Mouse (Mus musculus): Measurements from ENCODE around the gene Zfp641. TPM values are rescaled to one million over a fixed set of nuclear protein-coding genes. Genes with fewer than 3 reads are reported as not detected.
A peak's percentile ranks its signal among the peaks of the same experiment; 100 is the strongest.

Zfp641 gene
- polyA plus RNA-seq (2016; fragmentation: Nextera tagmentation; extraction: Ambion mirVana): 1.5 and 1.7 TPM in 2 replicates

DNA sequence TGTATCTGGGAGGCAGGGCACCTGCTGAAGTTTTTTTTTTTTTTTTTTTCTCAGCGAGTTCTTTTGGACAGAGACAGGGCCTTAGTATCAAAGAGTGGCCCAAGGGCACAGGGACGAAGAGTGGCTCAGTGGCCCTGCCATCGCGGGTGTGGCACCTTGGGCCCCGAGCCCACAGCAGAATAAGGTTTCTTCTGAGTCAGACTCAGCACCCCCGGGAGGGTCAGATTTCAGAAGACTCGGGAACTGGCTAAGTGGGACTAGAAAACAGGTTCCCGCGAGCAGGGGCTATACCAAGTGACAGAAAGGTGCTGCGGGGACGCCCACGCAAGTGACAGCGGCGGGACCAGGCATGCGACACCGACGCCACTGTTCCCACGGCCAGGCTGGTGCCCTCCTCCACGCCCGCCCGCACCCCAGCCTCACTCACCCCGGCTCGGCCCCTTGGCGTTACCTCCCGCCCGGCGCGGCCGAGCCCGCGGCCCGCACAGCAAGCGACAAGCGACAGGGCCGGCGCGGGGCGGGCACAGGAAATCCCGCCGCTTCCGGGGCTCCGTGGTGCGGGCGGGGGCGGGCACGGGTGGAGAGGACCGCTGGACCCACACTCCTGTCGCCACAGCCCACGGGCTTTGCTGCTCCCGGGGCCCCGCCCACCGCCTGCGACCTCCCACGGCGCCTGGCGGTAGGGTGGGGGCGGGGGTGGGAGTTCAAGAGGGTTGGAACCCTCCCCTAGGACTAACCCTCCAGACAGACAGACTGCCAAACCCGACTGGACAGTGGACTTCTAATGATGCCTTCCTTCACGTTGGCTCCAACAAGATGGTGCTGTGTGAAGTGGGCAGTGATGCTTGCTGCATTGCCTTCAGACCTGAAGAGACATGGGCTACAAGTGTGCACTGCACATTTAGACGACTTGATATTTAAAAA lies at the start of gene Zfp641:
TSS of gene Zfp641 (minus strand) at position 534 of the 924 bp plus-strand sequence.
- peak; percentile 42; the same call in 1 of the 2 replicates for ATAC-seq (ENCODE audit: insufficient number of reproducible peaks, low FRiP score)
- no peak within 1 kb of the TSS for H3K27ac ChIP-seq (ENCODE audit: poor library complexity, severe bottlenecking)
- WGBS: 3% methylated on average over 59 of the region's 60 CpGs

DNA sequence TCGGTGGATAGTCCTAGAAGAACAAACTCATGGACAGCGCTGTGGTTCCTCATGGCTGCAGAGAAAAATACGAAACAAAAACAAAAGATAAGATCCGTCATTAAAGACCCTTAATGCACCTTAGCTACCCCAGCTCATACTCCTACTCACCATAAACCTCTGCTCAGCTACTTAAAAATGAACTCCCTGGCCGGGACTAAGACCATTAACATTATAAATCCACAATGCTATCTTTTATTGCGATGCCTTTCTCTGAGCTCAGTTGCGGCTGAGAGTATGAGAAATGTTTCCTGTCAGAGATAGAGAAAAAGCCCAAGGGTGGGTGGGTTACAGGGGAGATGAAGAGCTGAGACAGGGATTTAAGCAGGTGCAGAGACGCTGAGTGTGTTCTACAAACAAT lies 44.9 kb upstream of the Zfp641 start, which contains the start of gene Olfr284:
TSS of gene Olfr284 (minus strand) at position 101 of the 400 bp plus-strand sequence.
- Histone ChIP-seq H3K27me3 (replicated peaks) (no peaks in the 10 kb centered on the region), H3K4me1 (replicated peaks) (no peaks in the 10 kb centered on the region)
- no peak for ATAC-seq (ENCODE audit: insufficient number of reproducible peaks, low FRiP score)

More for the DNA sequence above, at the start of gene Zfp641:
- Histone ChIP-seq H3K4me2 (peak within 1 kb of the TSS; percentile 85), H3K4me3 (peak within 1 kb of the TSS; percentile 75), H3K36me3 (no peaks in the 10 kb centered on the region), H3K27me3 (replicated peaks) (0 out of 2 replicates have a peak, but pooled peaks cover 12% of the 10 kb centered on the region), H3K9me3 (replicated peaks) (no peaks in the 10 kb centered on the region), H3K4me1 (replicated peaks) (no peaks in the 10 kb centered on the region), H3K9ac (peak within 1 kb of the TSS; percentile 80)

DNA sequence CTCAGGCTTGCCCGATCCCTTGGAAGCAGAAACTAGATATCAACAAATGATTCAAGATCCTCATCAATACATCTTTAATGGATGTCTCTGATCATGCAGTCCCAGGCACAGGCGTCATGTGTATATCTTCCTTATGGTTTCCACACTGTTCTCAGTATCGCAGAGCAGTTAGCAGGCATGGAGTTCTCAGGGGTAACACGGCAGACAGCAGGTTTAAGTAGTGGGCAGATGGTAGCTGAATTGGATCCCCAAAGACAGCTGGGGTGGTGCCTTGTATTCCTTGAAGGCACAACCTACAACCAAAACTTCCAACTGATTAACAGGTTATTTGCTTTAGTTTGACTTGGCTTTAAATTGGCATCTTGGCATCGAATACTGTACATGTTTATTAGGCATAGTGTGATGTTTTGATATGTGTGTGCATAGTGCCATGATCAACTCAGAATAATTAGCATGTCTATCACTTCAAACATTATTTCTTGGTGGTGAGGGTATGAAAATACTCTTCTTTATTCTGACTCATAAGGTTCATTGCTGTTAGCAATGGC lies 21.3 kb upstream of the Zfp641 start, which contains the start of gene Olfr285:
TSS of gene Olfr285 (minus strand) at position 177 of the 548 bp plus-strand sequence.
- Histone ChIP-seq H3K27ac (ENCODE audit: poor library complexity, severe bottlenecking) (no peak within 1 kb of the TSS), H3K36me3 (no peaks in the 10 kb centered on the region), H3K4me1 (replicated peaks) (no peaks in the 10 kb centered on the region), H3K9ac (no peak within 1 kb of the TSS), H3K9me3 (replicated peaks) (peaks cover 5% of the 10 kb centered on the region; the same call in 1 of the 2 replicates), H3K27me3 (replicated peaks) (no peaks in the 10 kb centered on the region), H3K4me2 (no peak within 1 kb of the TSS), H3K4me3 (no peak within 1 kb of the TSS)
- 81% methylated on average over 5 of the region's 5 CpGs for WGBS
- ATAC-seq (ENCODE audit: insufficient number of reproducible peaks, low FRiP score): no peak

More for the DNA sequence above, 44.9 kb upstream of the Zfp641 start, which contains the start of gene Olfr284:
- H3K4me3 ChIP-seq: no peak within 1 kb of the TSS
- no peaks in the 10 kb centered on the region for H3K36me3 ChIP-seq
- H3K4me2 ChIP-seq: no peak within 1 kb of the TSS
- H3K9me3 ChIP-seq (replicated peaks): no peaks in the 10 kb centered on the region
- no peak within 1 kb of the TSS for H3K27ac ChIP-seq (ENCODE audit: poor library complexity, severe bottlenecking)
- WGBS: 73% methylated on average over 8 of the region's 8 CpGs
- H3K9ac ChIP-seq: no peak within 1 kb of the TSS

DNA sequence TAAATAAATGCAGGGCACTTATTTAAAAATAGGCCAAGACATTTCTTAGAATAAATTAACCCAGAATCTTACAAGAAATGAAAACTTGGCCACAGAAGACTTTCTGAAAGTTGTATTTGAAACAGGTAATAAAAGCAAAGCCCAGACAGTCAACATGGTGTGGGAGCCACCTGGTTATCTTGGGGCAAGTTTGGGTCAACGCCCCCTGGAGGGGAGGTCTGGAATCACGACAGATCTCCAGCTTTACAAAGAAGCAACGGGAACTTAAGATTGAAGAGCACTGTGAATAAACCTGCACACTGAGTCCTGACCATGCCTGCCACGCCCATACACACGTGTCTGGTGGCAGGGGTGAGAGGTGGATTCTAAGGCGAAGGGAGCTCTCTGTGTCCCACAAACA lies 19.7 kb upstream of the Zfp641 start:
- no peak overlapping the region for H3K27ac ChIP-seq (ENCODE audit: poor library complexity, severe bottlenecking)
- WGBS: 49% methylated on average over 6 of the region's 6 CpGs
- no peak for ATAC-seq (ENCODE audit: insufficient number of reproducible peaks, low FRiP score)
- no peak overlapping the region for H3K4me3 ChIP-seq
- H3K4me2 ChIP-seq: no peak overlapping the region
- no peaks in the 10 kb centered on the region for H3K4me1 ChIP-seq (replicated peaks)
- H3K36me3 ChIP-seq: no peaks in the 10 kb centered on the region
- no peaks in the 10 kb centered on the region for H3K9me3 ChIP-seq (replicated peaks)
- no peaks in the 10 kb centered on the region for H3K27me3 ChIP-seq (replicated peaks)
- H3K9ac ChIP-seq: no peak overlapping the region

DNA sequence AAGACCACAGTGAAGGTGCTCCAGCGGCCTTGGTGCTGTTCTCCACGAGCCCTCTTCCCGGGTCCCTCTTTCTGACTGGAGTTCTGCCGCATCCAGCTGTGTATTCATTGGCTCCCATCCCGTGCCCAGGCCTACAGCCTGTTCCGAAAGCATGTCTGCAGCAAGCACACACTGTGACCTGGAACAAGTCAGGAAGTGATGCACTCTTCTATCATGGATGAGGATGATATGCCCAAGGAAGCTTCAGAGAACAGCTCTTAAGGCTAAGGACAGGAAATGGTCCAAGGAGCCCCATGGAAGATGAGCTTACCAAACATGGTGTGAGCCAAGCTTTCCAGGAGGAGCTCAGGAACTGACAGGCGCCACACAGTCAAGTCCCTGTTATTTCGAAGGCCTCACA lies 2.3 kb downstream of the Zfp641 start:
- 75% methylated on average over 8 of the region's 8 CpGs for WGBS
- H3K4me3 ChIP-seq: no peak overlapping the region
- no peaks in the 10 kb centered on the region for H3K9me3 ChIP-seq (replicated peaks)
- H3K27me3 ChIP-seq (replicated peaks): peaks cover 14% of the 10 kb centered on the region
- no peaks in the 10 kb centered on the region for H3K4me1 ChIP-seq (replicated peaks)
- no peak for ATAC-seq (ENCODE audit: insufficient number of reproducible peaks, low FRiP score)
- H3K4me2 ChIP-seq: no peak overlapping the region
- H3K36me3 ChIP-seq: no peaks in the 10 kb centered on the region; the same call in 1 of the 2 replicates
- no peak overlapping the region for H3K27ac ChIP-seq (ENCODE audit: poor library complexity, severe bottlenecking)
- no peak overlapping the region for H3K9ac ChIP-seq

DNA sequence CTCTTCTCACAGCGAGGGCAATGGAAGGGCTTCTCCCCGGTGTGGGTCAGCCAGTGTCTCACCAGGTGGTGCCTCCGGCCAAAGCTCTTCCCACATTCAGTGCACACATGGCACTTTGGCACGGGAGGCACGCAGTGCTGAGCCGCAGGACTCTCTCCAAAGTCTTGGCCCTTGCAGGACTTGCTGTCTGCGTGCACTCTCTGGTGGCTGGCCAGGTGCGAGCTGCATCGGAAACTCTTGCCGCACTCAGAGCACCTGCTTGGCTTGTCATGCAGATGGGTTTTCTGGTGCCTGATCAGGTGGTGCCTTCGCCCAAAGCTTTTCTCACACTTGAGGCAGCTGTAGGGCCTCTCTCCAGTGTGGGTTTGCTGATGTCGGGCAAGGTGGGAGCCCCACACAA lies 7.4 kb downstream of the Zfp641 start:
- H3K4me2 ChIP-seq: no peak overlapping the region
- no peak for ATAC-seq (ENCODE audit: insufficient number of reproducible peaks, low FRiP score)
- H3K4me3 ChIP-seq: no peak overlapping the region
- H3K27ac ChIP-seq (ENCODE audit: poor library complexity, severe bottlenecking): no peak overlapping the region
- H3K27me3 ChIP-seq (replicated peaks): peaks cover 6% of the 10 kb centered on the region
- H3K36me3 ChIP-seq: no peaks in the 10 kb centered on the region; the same call in 1 of the 2 replicates
- H3K4me1 ChIP-seq (replicated peaks): no peaks in the 10 kb centered on the region
- WGBS: 67% methylated on average over 12 of the region's 12 CpGs
- H3K9me3 ChIP-seq (replicated peaks): no peaks in the 10 kb centered on the region
- H3K9ac ChIP-seq: no peak overlapping the region

DNA sequence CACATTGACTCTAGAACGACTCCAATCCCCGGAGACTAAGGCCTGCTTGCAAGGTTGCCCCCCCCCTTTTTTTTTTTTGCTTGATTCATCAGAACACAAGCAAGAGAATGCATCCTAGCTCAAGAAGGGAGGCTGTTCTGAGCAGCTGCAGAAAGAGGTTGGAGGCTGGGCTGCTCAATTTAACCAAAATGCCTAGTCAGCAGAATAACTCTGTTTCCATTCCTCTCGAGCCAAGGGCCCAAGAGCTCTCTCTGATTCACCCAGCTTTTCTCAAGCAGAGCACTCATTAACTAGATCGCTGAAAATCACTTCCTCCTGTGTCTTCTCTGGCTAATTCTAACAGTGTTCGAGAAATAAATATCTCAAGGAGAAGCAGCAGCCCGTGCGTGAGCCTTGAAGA lies 9.5 kb downstream of the Zfp641 start:
- peaks cover 6% of the 10 kb centered on the region for H3K27me3 ChIP-seq (replicated peaks)
- H3K4me1 ChIP-seq (replicated peaks): no peaks in the 10 kb centered on the region
- no peak overlapping the region for H3K27ac ChIP-seq (ENCODE audit: poor library complexity, severe bottlenecking)
- no peaks in the 10 kb centered on the region; the same call in 1 of the 2 replicates for H3K36me3 ChIP-seq
- H3K9me3 ChIP-seq (replicated peaks): no peaks in the 10 kb centered on the region
- 76% methylated on average over 7 of the region's 7 CpGs for WGBS
- no peak overlapping the region for H3K9ac ChIP-seq
- no peak for ATAC-seq (ENCODE audit: insufficient number of reproducible peaks, low FRiP score)
- no peak overlapping the region for H3K4me3 ChIP-seq
- no peak overlapping the region for H3K4me2 ChIP-seq

DNA sequence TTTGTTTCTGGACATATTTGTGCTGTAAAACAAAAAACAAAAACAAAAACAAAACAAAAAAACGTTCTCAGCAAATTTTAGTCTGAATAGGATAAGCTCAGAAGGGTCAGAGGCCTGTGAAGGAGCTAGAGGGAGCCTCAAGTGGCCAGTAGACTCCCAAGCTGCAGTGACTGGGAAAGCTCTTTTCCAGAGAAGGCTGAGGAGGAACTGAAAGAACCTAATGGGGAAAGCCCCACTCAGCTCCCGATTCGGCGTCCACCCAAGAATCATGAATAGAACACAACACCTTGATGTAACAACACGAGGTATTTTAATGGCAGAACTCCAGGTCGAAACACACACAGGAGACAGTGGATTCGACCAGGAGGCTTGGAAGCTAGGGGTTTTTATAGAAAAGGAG lies 38.2 kb downstream of the Zfp641 start:
- no peak overlapping the region for H3K9ac ChIP-seq
- no peak overlapping the region for H3K4me2 ChIP-seq
- H3K36me3 ChIP-seq: no peaks in the 10 kb centered on the region
- no peaks in the 10 kb centered on the region for H3K27me3 ChIP-seq (replicated peaks)
- peaks cover 5% of the 10 kb centered on the region; the same call in 1 of the 2 replicates for H3K9me3 ChIP-seq (replicated peaks)
- H3K4me1 ChIP-seq (replicated peaks): no peaks in the 10 kb centered on the region
- 79% methylated on average over 7 of the region's 7 CpGs for WGBS
- H3K27ac ChIP-seq (ENCODE audit: poor library complexity, severe bottlenecking): no peak overlapping the region
- ATAC-seq (ENCODE audit: insufficient number of reproducible peaks, low FRiP score): no peak
- H3K4me3 ChIP-seq: no peak overlapping the region

DNA sequence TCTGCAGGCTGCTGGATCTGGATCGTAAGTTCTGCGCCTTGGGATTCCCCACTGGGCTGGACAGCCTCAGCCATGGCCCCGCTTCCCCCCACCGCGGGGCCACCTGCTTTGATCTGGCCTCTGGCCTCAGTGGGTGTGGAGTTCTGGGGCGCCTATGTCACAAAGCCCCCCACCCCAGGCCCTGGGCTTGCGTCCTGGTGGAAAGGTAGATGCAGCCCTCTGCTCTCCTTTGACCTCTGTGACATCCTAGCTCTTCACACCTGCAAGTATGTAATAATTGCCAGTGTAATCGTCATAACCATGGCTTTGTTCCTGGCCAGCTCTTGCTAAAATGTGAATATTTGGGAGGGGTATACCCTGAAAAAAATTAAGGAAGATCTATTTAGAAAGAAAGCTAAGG lies 38.8 kb downstream of the Zfp641 start, which contains the start of gene H1fnt:
TSS of gene H1fnt (minus strand) at position 101 of the 400 bp plus-strand sequence.
- H3K4me1 ChIP-seq (replicated peaks): no peaks in the 10 kb centered on the region
- peaks cover 3% of the 10 kb centered on the region; the same call in 1 of the 2 replicates for H3K9me3 ChIP-seq (replicated peaks)
- H3K27me3 ChIP-seq (replicated peaks): no peaks in the 10 kb centered on the region
- H3K4me2 ChIP-seq: no peak within 1 kb of the TSS
- H3K4me3 ChIP-seq: no peak within 1 kb of the TSS
- H3K9ac ChIP-seq: no peak within 1 kb of the TSS
- H3K27ac ChIP-seq (ENCODE audit: poor library complexity, severe bottlenecking): no peak within 1 kb of the TSS
- WGBS: 79% methylated on average over 8 of the region's 8 CpGs
- no peak for ATAC-seq (ENCODE audit: insufficient number of reproducible peaks, low FRiP score)
- no peaks in the 10 kb centered on the region for H3K36me3 ChIP-seq

DNA sequence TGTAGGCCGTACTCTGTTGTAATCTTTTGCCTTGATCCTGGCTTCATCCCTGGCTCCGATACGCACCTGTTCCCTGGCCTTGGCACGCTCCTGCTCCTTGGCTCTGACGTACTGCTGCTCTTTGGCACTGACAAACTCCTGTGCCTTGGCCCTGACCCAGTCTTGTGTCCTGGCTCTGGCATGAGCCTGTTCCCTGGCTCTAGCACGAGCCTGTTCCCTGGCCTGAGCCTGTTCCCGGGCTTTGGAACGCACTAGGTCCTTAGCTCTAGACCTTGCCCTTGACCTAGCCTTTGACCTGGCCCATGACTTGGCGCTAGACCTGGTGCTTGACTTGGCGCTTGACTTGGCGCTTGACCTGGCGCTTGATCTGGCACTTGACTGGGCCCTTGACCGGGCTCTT lies 39.7 kb downstream of the Zfp641 start:
- no peak overlapping the region for H3K9ac ChIP-seq
- H3K9me3 ChIP-seq (replicated peaks): peaks cover 3% of the 10 kb centered on the region; the same call in 1 of the 2 replicates
- no peak overlapping the region for H3K4me2 ChIP-seq
- WGBS: 87% methylated on average over 13 of the region's 13 CpGs
- ATAC-seq (ENCODE audit: insufficient number of reproducible peaks, low FRiP score): no peak
- H3K36me3 ChIP-seq: no peaks in the 10 kb centered on the region
- H3K4me3 ChIP-seq: no peak overlapping the region
- no peaks in the 10 kb centered on the region for H3K27me3 ChIP-seq (replicated peaks)
- no peaks in the 10 kb centered on the region for H3K4me1 ChIP-seq (replicated peaks)
- no peak overlapping the region for H3K27ac ChIP-seq (ENCODE audit: poor library complexity, severe bottlenecking)

Data from heart, embryonic 12.5 days (tissue).